8 mouse cellular contexts compared by ENCODE assay signal in genomic region chrX:106026418-106027342, GRCm38 (mm10). TPM values are rescaled to one million over a fixed set of nuclear protein-coding genes. Genes with fewer than 3 reads are reported as not detected.
DNase-seq lines count a peak whose midpoint lies in the region; ATAC-seq and TF ChIP-seq lines count a peak whose summit lies in the region.

Atp7a (plus strand) TSS chrX:106027276.

- peak within 1 kb of the TSS; percentile 58 for H3K4me2 ChIP-seq in forebrain, embryonic 13.5 days
- H3K4me2 ChIP-seq in neural tube, embryonic 15.5 days, result peak within 1 kb of the TSS; percentile 56

- H3K9ac ChIP-seq in ES-Bruce4 (ENCODE audit: low read depth, poor library complexity, severe bottlenecking), result peak within 1 kb of the TSS; percentile 77
- H3K9ac ChIP-seq in forebrain, embryonic 13.5 days, result peak within 1 kb of the TSS; percentile 71
- H3K9ac ChIP-seq in neural tube, embryonic 15.5 days (replicated peaks), result peak within 1 kb of the TSS; percentile 53

- H3K4me3 ChIP-seq in ES-Bruce4 (ENCODE audit: low read depth, low read length), result peak within 1 kb of the TSS; percentile 61
- H3K4me3 ChIP-seq in forebrain, embryonic 13.5 days, result peak within 1 kb of the TSS; percentile 51
- peak within 1 kb of the TSS; percentile 54 for H3K4me3 ChIP-seq in neural tube, embryonic 15.5 days (replicated peaks)

- H3K9me3 ChIP-seq in ES-Bruce4 (replicated peaks; ENCODE audit: control insufficient read depth, insufficient read depth, low read length, poor library complexity, severe bottlenecking), result no peaks in the 10 kb centered on the region
- no peaks in the 10 kb centered on the region for H3K9me3 ChIP-seq in forebrain, embryonic 13.5 days (replicated peaks)
- no peaks in the 10 kb centered on the region for H3K9me3 ChIP-seq in neural tube, embryonic 15.5 days (replicated peaks)

- intact Hi-C loops in heart, postnatal 10 days (cut with DNase I), result loop anchor here (1.0 to 5.0 kb wide), 4 partner anchors 66 to 161 kb away; partner anchors contain the start of gene Pgk1

- peak; percentile 92 to 93 for DNase-seq in heart, postnatal 10 days
- peak; percentile 90 for DNase-seq in layer of hippocampus, adult 11-12 months (ENCODE audit: low spot score)
- DNase-seq in lung, adult 18-20 months, result peak; percentile 93 to 94
- DNase-seq in testis, postnatal 14 days (ENCODE audit: low spot score), result peak; percentile 90

- H3K4me1 ChIP-seq in ES-Bruce4 (ENCODE audit: control insufficient read depth, insufficient read depth, low read length), result no peaks in the 10 kb centered on the region
- peaks cover 8% of the 10 kb centered on the region; the same call in 1 of the 2 replicates for H3K4me1 ChIP-seq in forebrain, embryonic 13.5 days
- peaks cover 4% of the 10 kb centered on the region; the same call in 1 of the 2 replicates for H3K4me1 ChIP-seq in neural tube, embryonic 15.5 days

- TF ChIP-seq CTCF in ES-Bruce4 (IDR thresholded peaks at IDR 0.05; ENCODE audit: low read depth, low read length), result peak; percentile 46

- ATAC-seq in cerebellum, adult (ENCODE audit: insufficient number of reproducible peaks, low FRiP score, low TSS enrichment), result peak; percentile 97
- ATAC-seq in forebrain, embryonic 13.5 days, result peak; percentile 99
- peak; percentile 98 for ATAC-seq in neural tube, embryonic 15.5 days (ENCODE audit: low FRiP score)

- 21% methylated on average over 36 of the region's 36 CpGs for whole genome bisulfite sequencing in forebrain, embryonic 13.5 days
- 20% methylated on average over 36 of the region's 36 CpGs for WGBS in neural tube, embryonic 15.5 days

- peak within 1 kb of the TSS; percentile 47 for H3K27ac ChIP-seq in ES-Bruce4 (ENCODE audit: insufficient read depth, low read length)
- H3K27ac ChIP-seq in forebrain, embryonic 13.5 days, result peak within 1 kb of the TSS; percentile 54
- peak within 1 kb of the TSS; percentile 78 for H3K27ac ChIP-seq in neural tube, embryonic 15.5 days (replicated peaks)

- no peaks in the 10 kb centered on the region for H3K27me3 ChIP-seq in ES-Bruce4 (ENCODE audit: control insufficient read depth, insufficient read depth, low read length, poor library complexity, severe bottlenecking)
- H3K27me3 ChIP-seq in forebrain, embryonic 13.5 days, result no peaks in the 10 kb centered on the region
- no peaks in the 10 kb centered on the region for H3K27me3 ChIP-seq in neural tube, embryonic 15.5 days (replicated peaks)

- peaks cover 4% of the 10 kb centered on the region for H3K36me3 ChIP-seq in ES-Bruce4 (ENCODE audit: control insufficient read depth, insufficient read depth, low read length, poor library complexity, severe bottlenecking)
- H3K36me3 ChIP-seq in forebrain, embryonic 13.5 days (ENCODE audit: poor library complexity, severe bottlenecking), result no peaks in the 10 kb centered on the region
- no peaks in the 10 kb centered on the region for H3K36me3 ChIP-seq in neural tube, embryonic 15.5 days

- TF ChIP-seq POLR2A in ES-Bruce4 (IDR thresholded peaks at IDR 0.05; ENCODE audit: insufficient read depth, low read length), result peak; percentile 79

- 0 out of 2 replicates have a peak, but pooled peaks have one; percentile 38 for TF ChIP-seq EP300 in ES-Bruce4 (IDR thresholded peaks at IDR 0.05; ENCODE audit: insufficient read depth, low read depth, low read length)

RNA-seq across cellular contexts. Expression of gene Atp7a, which starts in this region (rescaled TPM):
- polyA plus RNA-seq in ES-Bruce4 (2011; ENCODE audit: insufficient read depth, insufficient read length, low read depth, missing spikeins), result 19.8 and 24.0 TPM in 2 replicates
- 16.4 and 17.3 TPM in 2 replicates for polyA plus RNA-seq in forebrain, embryonic 13.5 days (2015; fragmentation: Nextera tagmentation; extraction: Ambion mirVana)
- 10 to 100 TPM; 12.5 to 13.5 TPM for total RNA-seq in heart, postnatal 10 days (2021)
- 9.5 and 11.8 TPM in 2 replicates for polyA plus RNA-seq in neural tube, embryonic 15.5 days (2015; fragmentation: Nextera tagmentation; extraction: Ambion mirVana)

Comparison
In these comparisons a context has a peak if more than half of its experiments do, and no peak if none do; other contexts are left out.
1. Peak in every context shown above with its lines: DNase-seq, ATAC-seq, H3K4me3 ChIP-seq and H3K27ac ChIP-seq.